Mouse (Mus musculus): ENCODE results near the gene Gm20425. TPM values are rescaled to one million over a fixed set of nuclear protein-coding genes. Genes with fewer than 3 reads are reported as not detected.

Gm20425 gene
- polyA plus RNA-seq, 1 experiment from 2014 or later = not detected

GRCm38 (mm10) chr9:103229037-103229867, 855 bp downstream of the Gm20425 start:
- no peak for ATAC-seq (replicated peaks; ENCODE audit: low FRiP score)
- peak overlapping the region; percentile 56 for H3K9ac ChIP-seq (ENCODE audit: low read depth, low read length)
- no peak for DNase-seq (ENCODE audit: low spot score)
- peak overlapping the region; percentile 44 for H3K4me3 ChIP-seq (ENCODE audit: low read depth, low read length)
- H3K4me2 ChIP-seq = peak overlapping the region; percentile 54
- peak overlapping the region; percentile 44 for H3K27ac ChIP-seq (ENCODE audit: low read depth, low read length)
- H3K27me3 ChIP-seq (replicated peaks; ENCODE audit: control insufficient read depth, insufficient read depth, low read length) = no peaks in the 10 kb centered on the region
- H3K4me1 ChIP-seq (replicated peaks; ENCODE audit: control insufficient read depth, insufficient read depth, low read length) = peaks cover 11% of the 10 kb centered on the region
- H3K9me3 ChIP-seq (ENCODE audit: control insufficient read depth, low read length) = no peaks in the 10 kb centered on the region
- H3K36me3 ChIP-seq (ENCODE audit: control insufficient read depth, insufficient read depth, low read length) = no peaks in the 10 kb centered on the region
- WGBS = 69% methylated on average over 15 of the region's 15 CpGs

GRCm38 (mm10) chr9:103228370-103229003, 1.6 kb downstream of the Gm20425 start:
- DNase-seq (ENCODE audit: low spot score) = no peak
- no peak for ATAC-seq (replicated peaks; ENCODE audit: low FRiP score)
- Histone ChIP-seq H3K36me3 (ENCODE audit: control insufficient read depth, insufficient read depth, low read length) (no peaks in the 10 kb centered on the region), H3K4me2 (peak overlapping the region; percentile 54), H3K4me3 (ENCODE audit: low read depth, low read length) (peak overlapping the region; percentile 44), H3K4me1 (replicated peaks; ENCODE audit: control insufficient read depth, insufficient read depth, low read length) (peaks cover 8% of the 10 kb centered on the region), H3K9ac (ENCODE audit: low read depth, low read length) (peak overlapping the region; percentile 56), H3K27me3 (replicated peaks; ENCODE audit: control insufficient read depth, insufficient read depth, low read length) (no peaks in the 10 kb centered on the region), H3K27ac (ENCODE audit: low read depth, low read length) (peak overlapping the region; percentile 44; the same call in 1 of the 2 replicates), H3K9me3 (ENCODE audit: control insufficient read depth, low read length) (no peaks in the 10 kb centered on the region)
- WGBS = 76% methylated on average over 13 of the region's 13 CpGs

DNA sequence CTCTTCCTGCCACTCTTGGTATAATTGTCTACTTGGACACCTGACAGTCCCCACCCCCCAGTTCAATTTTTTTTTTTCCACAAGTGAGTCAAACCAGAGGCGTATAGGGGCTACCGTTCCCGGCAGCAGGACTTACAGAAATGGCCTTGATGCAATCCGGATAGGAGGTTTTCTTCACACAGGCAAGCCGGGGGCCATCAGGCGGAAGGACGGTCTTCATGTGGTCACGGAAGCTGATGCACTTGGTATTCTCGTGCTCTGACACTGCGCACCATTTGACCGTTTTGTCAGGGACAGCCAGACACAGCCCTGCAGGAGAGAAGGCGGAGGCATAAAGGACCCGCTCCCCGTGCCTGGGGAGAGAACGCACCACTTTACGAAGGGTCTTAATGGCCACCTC, 2.3 kb downstream of the Gm20425 start:
- WGBS = 83% methylated on average over 16 of the region's 16 CpGs
- Histone ChIP-seq H3K9me3 (ENCODE audit: control insufficient read depth, low read length) (no peaks in the 10 kb centered on the region), H3K4me3 (ENCODE audit: low read depth, low read length) (peak overlapping the region; percentile 44), H3K36me3 (ENCODE audit: control insufficient read depth, insufficient read depth, low read length) (no peaks in the 10 kb centered on the region), H3K9ac (ENCODE audit: low read depth, low read length) (no peak overlapping the region), H3K27ac (ENCODE audit: low read depth, low read length) (no peak overlapping the region), H3K4me1 (replicated peaks; ENCODE audit: control insufficient read depth, insufficient read depth, low read length) (peaks cover under 1% of the 10 kb centered on the region; the same call in 1 of the 2 replicates), H3K27me3 (replicated peaks; ENCODE audit: control insufficient read depth, insufficient read depth, low read length) (no peaks in the 10 kb centered on the region), H3K4me2 (peak overlapping the region; percentile 54)
- ATAC-seq (replicated peaks; ENCODE audit: low FRiP score) = no peak
- no peak for DNase-seq (ENCODE audit: low spot score)

GRCm38 (mm10) chr9:103226806-103227205, 3.3 kb downstream of the Gm20425 start:
- Histone ChIP-seq H3K4me3 (ENCODE audit: low read depth, low read length) (no peak overlapping the region), H3K9me3 (ENCODE audit: control insufficient read depth, low read length) (no peaks in the 10 kb centered on the region), H3K4me1 (replicated peaks; ENCODE audit: control insufficient read depth, insufficient read depth, low read length) (no peaks in the 10 kb centered on the region), H3K4me2 (0 out of 2 replicates have a peak overlapping the region, but pooled peaks have one; percentile 5), H3K27me3 (replicated peaks; ENCODE audit: control insufficient read depth, insufficient read depth, low read length) (no peaks in the 10 kb centered on the region), H3K36me3 (ENCODE audit: control insufficient read depth, insufficient read depth, low read length) (no peaks in the 10 kb centered on the region), H3K27ac (ENCODE audit: low read depth, low read length) (no peak overlapping the region), H3K9ac (ENCODE audit: low read depth, low read length) (no peak overlapping the region)
- WGBS = 89% methylated on average over 15 of the region's 15 CpGs
- no peak for DNase-seq (ENCODE audit: low spot score)
- no peak for ATAC-seq (replicated peaks; ENCODE audit: low FRiP score)

- no peak overlapping the region for H3K27ac ChIP-seq (ENCODE audit: low read depth, low read length)
- no peak overlapping the region for H3K9ac ChIP-seq (ENCODE audit: low read depth, low read length)
- no peaks in the 10 kb centered on the region for H3K36me3 ChIP-seq (ENCODE audit: control insufficient read depth, insufficient read depth, low read length)
- DNase-seq (ENCODE audit: low spot score) (no peak), ATAC-seq (replicated peaks; ENCODE audit: low FRiP score) (0 out of 2 replicates have a peak, but pooled peaks have one; percentile 35)
- no peaks in the 10 kb centered on the region for H3K9me3 ChIP-seq (ENCODE audit: control insufficient read depth, low read length)
- H3K27me3 ChIP-seq (replicated peaks; ENCODE audit: control insufficient read depth, insufficient read depth, low read length) = no peaks in the 10 kb centered on the region
- no peak overlapping the region for H3K4me3 ChIP-seq (ENCODE audit: low read depth, low read length)
- H3K4me2 ChIP-seq = no peak overlapping the region
- WGBS = 47% methylated on average over 3 of the region's 3 CpGs
- no peaks in the 10 kb centered on the region for H3K4me1 ChIP-seq (replicated peaks; ENCODE audit: control insufficient read depth, insufficient read depth, low read length)
Measured at GRCm38 (mm10) chr9:103225464-103225863, 4.6 kb downstream of the Gm20425 start.

GRCm38 (mm10) chr9:103224721-103225120, 5.4 kb downstream of the Gm20425 start:
- no peak overlapping the region for H3K9ac ChIP-seq (ENCODE audit: low read depth, low read length)

GRCm38 (mm10) chr9:103214281-103214680, 15.8 kb downstream of the Gm20425 start:
- DNase-seq (ENCODE audit: low spot score) (no peak), ATAC-seq (replicated peaks; ENCODE audit: low FRiP score) (no peak)
- Histone ChIP-seq H3K27me3 (replicated peaks; ENCODE audit: control insufficient read depth, insufficient read depth, low read length) (no peaks in the 10 kb centered on the region), H3K9ac (ENCODE audit: low read depth, low read length) (no peak overlapping the region), H3K4me2 (no peak overlapping the region), H3K4me1 (replicated peaks; ENCODE audit: control insufficient read depth, insufficient read depth, low read length) (no peaks in the 10 kb centered on the region), H3K27ac (ENCODE audit: low read depth, low read length) (no peak overlapping the region), H3K9me3 (ENCODE audit: control insufficient read depth, low read length) (no peaks in the 10 kb centered on the region), H3K36me3 (ENCODE audit: control insufficient read depth, insufficient read depth, low read length) (no peaks in the 10 kb centered on the region), H3K4me3 (ENCODE audit: low read depth, low read length) (no peak overlapping the region)
- WGBS = 81% methylated on average over 6 of the region's 6 CpGs

More at GRCm38 (mm10) chr9:103224721-103225120, 5.4 kb downstream of the Gm20425 start:
- Histone ChIP-seq H3K27me3 (replicated peaks; ENCODE audit: control insufficient read depth, insufficient read depth, low read length) (no peaks in the 10 kb centered on the region), H3K4me1 (replicated peaks; ENCODE audit: control insufficient read depth, insufficient read depth, low read length) (no peaks in the 10 kb centered on the region), H3K36me3 (ENCODE audit: control insufficient read depth, insufficient read depth, low read length) (no peaks in the 10 kb centered on the region), H3K4me3 (ENCODE audit: low read depth, low read length) (no peak overlapping the region), H3K4me2 (no peak overlapping the region), H3K9me3 (ENCODE audit: control insufficient read depth, low read length) (no peaks in the 10 kb centered on the region), H3K27ac (ENCODE audit: low read depth, low read length) (no peak overlapping the region)
- DNase-seq (ENCODE audit: low spot score) = no peak
- no peak for ATAC-seq (replicated peaks; ENCODE audit: low FRiP score)
- WGBS = 82% methylated on average over 7 of the region's 7 CpGs

DNA sequence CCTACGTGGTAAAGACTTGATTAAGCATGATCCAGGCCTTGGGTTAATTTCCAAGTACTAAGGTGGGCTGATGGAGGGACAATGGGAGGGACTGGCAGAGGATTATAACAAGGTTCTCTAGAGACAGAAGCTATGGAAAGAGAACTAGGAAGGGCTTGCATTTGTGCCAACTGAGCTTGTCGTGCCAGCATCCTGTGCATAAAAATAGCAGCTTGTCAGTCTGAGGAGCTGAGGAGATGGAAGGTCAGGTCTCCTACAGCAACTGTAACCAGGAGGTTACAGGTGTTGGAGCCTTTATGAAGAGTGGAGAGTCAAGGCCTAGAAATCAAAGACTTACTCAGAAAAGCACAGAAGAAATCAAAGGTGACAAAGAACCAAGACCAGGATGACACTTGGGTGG, 16.5 kb downstream of the Gm20425 start:
- H3K4me1 ChIP-seq (replicated peaks; ENCODE audit: control insufficient read depth, insufficient read depth, low read length) = no peaks in the 10 kb centered on the region
- 63% methylated on average over 2 of the region's 2 CpGs for WGBS
- no peak for ATAC-seq (replicated peaks; ENCODE audit: low FRiP score)
- no peak for DNase-seq (ENCODE audit: low spot score)
- no peak overlapping the region for H3K9ac ChIP-seq (ENCODE audit: low read depth, low read length)
- no peaks in the 10 kb centered on the region for H3K9me3 ChIP-seq (ENCODE audit: control insufficient read depth, low read length)
- no peaks in the 10 kb centered on the region for H3K27me3 ChIP-seq (replicated peaks; ENCODE audit: control insufficient read depth, insufficient read depth, low read length)
- H3K27ac ChIP-seq (ENCODE audit: low read depth, low read length) = no peak overlapping the region
- no peak overlapping the region for H3K4me3 ChIP-seq (ENCODE audit: low read depth, low read length)
- no peak overlapping the region for H3K4me2 ChIP-seq
- H3K36me3 ChIP-seq (ENCODE audit: control insufficient read depth, insufficient read depth, low read length) = no peaks in the 10 kb centered on the region

All from liver, embryonic 11.5 days (tissue).